Mouse (Mus musculus) intestine, embryonic 14.5 days (tissue): ENCODE results near the gene Tmem265. TPM values are rescaled to one million over a fixed set of nuclear protein-coding genes. Genes with fewer than 3 reads are reported as not detected.

Experiments
- ATAC-seq: fragments of 200-750 bp; cut with Nextera tagmentation; replicated peaks from 2 replicates; pipeline ENCODE4 v1.8.0; 2017; ENCODE audit warnings: low read depth, moderate number of reproducible peaks, moderate TSS enrichment, moderate library complexity; ENCODE audit not compliant: low FRiP score, low TSS enrichment
- DNase-seq: peaks from one replicate; pipeline ENCODE4 v3.0.0-alpha.2; 2018; ENCODE audit warnings: low spot score
- H3K27ac ChIP-seq: fragments of 300-500 bp; sonication (generic); 2 replicates; pipeline ENCODE4 v1.5.1; 2014; ENCODE audit warnings: low read depth, mild to moderate bottlenecking, control low read depth
- H3K27me3 ChIP-seq: fragments of 300-500 bp; sonication (generic); replicated peaks from 2 replicates; pipeline ENCODE4 v1.6.1; 2014; ENCODE audit warnings: low read length, control low read depth; ENCODE audit not compliant: control insufficient read depth, insufficient read depth
- H3K36me3 ChIP-seq: fragments of 300-500 bp; sonication (generic); 2 replicates; pipeline ENCODE4 v1.6.1; 2014; ENCODE audit warnings: low read length, control low read depth; ENCODE audit not compliant: control insufficient read depth, insufficient read depth
- H3K4me1 ChIP-seq: fragments of 300-500 bp; sonication (generic); replicated peaks from 2 replicates; pipeline ENCODE4 v1.6.1; 2014; ENCODE audit warnings: low read length, control low read depth, mixed read lengths; ENCODE audit not compliant: control insufficient read depth, insufficient read depth
- H3K4me2 ChIP-seq: fragments of 300-500 bp; sonication (generic); 2 replicates; pipeline ENCODE4 v1.6.1; 2014; ENCODE audit warnings: low read length
- H3K4me3 ChIP-seq: fragments of 300-500 bp; sonication (generic); 2 replicates; pipeline ENCODE4 v1.5.1; 2014; ENCODE audit warnings: low read depth, low read length, control low read depth, mixed read lengths
- H3K9ac ChIP-seq: fragments of 300-500 bp; sonication (generic); 2 replicates; pipeline ENCODE4 v1.6.1; 2014; ENCODE audit warnings: mild to moderate bottlenecking, low read length
- H3K9me3 ChIP-seq: fragments of 300-500 bp; sonication (generic); 2 replicates; pipeline ENCODE4 v1.6.1; 2016; ENCODE audit warnings: low read length, control low read depth; ENCODE audit not compliant: control insufficient read depth
- WGBS: fragments of 180-500 bp; shearing (Covaris S2); extraction: QIAGEN DNeasy Blood & Tissue Kit; methylation state at CpG from one replicate; pipeline ENCODE4 v1.1.7; 2014; 5-methylcytosine and 5-hydroxymethylcytosine counted together
- polyA plus RNA-seq: library from polyadenylated mRNA; unstranded; fragments of >200 nt; fragmentation: Nextera tagmentation; extraction: Ambion mirVana; gene quantifications from 2 replicates; pipeline ENCODE4 v1.2.1, GENCODE M21; 2014

Gene Tmem265
- polyA plus RNA-seq: 7.5 and 8.1 TPM in 2 replicates

DNA sequence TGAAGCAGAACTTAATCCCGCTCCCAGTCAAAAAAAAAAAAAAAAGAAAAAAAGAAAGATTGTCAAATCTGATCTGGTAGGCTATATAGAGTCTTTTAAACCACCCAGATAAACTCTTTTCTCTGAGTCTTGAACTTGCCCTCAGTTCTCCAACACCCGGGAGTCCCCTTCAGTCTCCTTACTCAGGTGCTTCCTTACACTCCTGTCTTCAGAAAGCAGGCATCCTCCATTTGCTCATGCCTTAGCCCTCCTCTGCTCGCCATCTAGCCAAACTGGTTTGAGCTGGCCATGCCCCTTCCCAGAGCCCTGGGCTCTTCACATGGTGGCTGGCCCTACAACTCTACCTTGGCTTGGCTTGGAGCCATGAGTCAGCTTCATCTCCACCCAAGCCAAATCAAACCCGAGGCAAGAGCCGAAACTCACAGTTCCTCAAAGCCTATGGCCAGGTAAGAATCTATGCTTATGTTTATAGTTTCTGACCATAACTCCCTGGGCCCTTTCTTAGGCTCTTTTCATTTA lies at the start of gene Tmem265:
Gene Tmem265, plus strand, starts transcription at position 51 of the 519 bp plus-strand sequence.
- no peak within 1 kb of the TSS for H3K4me3 ChIP-seq
- 90% methylated on average over 5 of the region's 5 CpGs for WGBS
- no peak within 1 kb of the TSS for H3K4me2 ChIP-seq
- no peaks in the 10 kb centered on the region for H3K9me3 ChIP-seq
- H3K36me3 ChIP-seq: peaks cover 91% of the 10 kb centered on the region
- ATAC-seq (no peak), DNase-seq (no peak)
- no peaks in the 10 kb centered on the region for H3K27me3 ChIP-seq
- H3K27ac ChIP-seq: no peak within 1 kb of the TSS
- H3K9ac ChIP-seq: no peak within 1 kb of the TSS
- no peaks in the 10 kb centered on the region for H3K4me1 ChIP-seq

DNA sequence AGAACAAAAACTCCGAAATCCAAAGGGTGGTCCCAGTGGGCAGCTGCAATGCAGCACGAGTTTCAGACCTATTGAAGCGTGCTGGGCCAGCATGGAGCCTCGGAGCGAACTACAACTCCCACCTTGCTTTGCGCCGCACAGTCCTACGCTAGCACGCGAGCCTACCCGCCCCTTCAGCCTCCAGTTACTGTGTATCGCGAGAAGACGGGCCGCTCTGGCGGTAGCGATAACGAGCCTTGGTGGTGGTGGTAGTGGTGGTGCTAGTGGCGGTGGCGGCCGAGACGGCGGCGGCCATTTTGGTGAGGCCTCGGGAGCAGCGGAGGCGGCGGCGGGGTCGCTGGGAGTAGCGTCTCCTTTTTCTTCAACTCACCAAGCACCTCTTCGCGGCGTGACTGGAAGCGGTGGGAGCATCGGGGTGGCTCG lies 49.4 kb upstream of the Tmem265 start, which contains the start of gene Srcap:
Gene Srcap, plus strand, starts transcription at position 176 of the 423 bp plus-strand sequence.
- peak within 1 kb of the TSS; percentile 96 for H3K9ac ChIP-seq
- H3K4me1 ChIP-seq: peaks cover 8% of the 10 kb centered on the region; the same call in 1 of the 2 replicates
- peak within 1 kb of the TSS; percentile 59 for H3K4me2 ChIP-seq
- no peaks in the 10 kb centered on the region for H3K27me3 ChIP-seq
- H3K9me3 ChIP-seq: no peaks in the 10 kb centered on the region
- peaks cover 21% of the 10 kb centered on the region for H3K36me3 ChIP-seq
- H3K27ac ChIP-seq: peak within 1 kb of the TSS; percentile 99
- under 1% methylated on average over 35 of the region's 37 CpGs for WGBS
- H3K4me3 ChIP-seq: peak within 1 kb of the TSS; percentile 59
- peak; percentile 96 for ATAC-seq
- no peak for DNase-seq

DNA sequence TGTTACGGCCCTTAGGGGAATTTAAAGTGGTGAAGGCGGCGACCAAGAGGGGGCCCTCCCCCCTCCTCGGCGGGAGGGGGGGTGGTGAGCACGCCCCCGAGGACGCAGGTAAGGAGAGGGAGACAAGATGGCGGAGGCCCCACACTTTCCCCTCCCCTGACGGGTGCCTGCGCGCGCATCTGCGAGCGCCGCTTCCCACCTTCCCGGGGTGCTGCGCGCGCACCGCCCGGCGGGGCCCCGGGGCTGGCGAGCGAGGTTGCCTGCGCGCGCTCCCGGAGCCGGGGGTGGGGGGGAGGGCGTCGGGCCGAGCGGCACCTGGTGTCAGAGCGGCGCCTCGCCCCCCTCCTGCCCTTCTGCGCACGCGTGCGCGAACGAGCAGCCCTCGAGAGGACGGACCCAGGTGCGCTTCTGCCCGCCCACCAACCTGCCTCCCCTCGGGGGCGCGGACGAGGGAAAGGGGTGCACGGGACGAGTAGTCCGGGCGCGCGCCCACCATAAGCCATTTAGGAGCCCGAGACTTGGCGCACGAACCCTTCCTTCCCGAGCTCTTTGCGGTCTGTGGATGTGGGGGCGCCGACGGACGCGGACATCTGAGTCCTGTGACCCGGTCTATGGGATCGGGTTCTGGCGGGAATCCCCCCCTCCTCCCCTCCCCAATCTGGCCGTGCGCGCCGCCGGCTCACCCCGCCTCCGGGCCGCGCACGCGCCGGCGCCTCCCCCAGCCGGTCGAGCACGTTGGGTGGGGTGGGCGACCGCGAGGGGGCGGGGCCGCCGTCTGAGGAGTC lies 48.8 kb upstream of the Tmem265 start:
- H3K4me2 ChIP-seq: peak overlapping the region; percentile 58
- peaks cover 8% of the 10 kb centered on the region; the same call in 1 of the 2 replicates for H3K4me1 ChIP-seq
- peak; percentile 96 for DNase-seq
- H3K4me3 ChIP-seq: peak overlapping the region; percentile 59
- peaks cover 27% of the 10 kb centered on the region for H3K36me3 ChIP-seq
- no peaks in the 10 kb centered on the region for H3K9me3 ChIP-seq
- peak; percentile 88 for ATAC-seq
- H3K27ac ChIP-seq: peak overlapping the region; percentile 99
- no peaks in the 10 kb centered on the region for H3K27me3 ChIP-seq
- H3K9ac ChIP-seq: peak overlapping the region; percentile 96
- under 1% methylated on average over 67 of the region's 93 CpGs for WGBS

DNA sequence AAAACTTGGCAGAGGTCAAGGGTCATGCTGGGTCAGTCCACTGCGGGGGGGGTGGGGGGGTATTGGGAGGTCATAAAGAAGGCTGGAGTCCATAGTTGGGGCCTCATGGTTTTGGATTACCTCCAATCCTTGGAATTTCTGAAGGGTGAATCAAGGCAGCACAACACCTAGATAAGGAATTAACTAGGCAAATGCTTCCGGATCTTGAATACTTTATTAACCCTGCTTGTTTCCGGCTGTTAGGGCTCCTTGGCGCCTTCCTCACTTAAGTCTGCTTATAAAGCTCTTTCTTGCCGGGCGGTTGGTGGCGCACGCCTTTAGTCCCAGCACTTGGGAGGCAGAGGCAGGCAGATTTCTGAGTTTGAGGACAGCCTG lies 48.2 kb upstream of the Tmem265 start:
- DNase-seq: no peak
- WGBS: 27% methylated on average over 8 of the region's 8 CpGs
- ATAC-seq: peak; percentile 12; the same call in 1 of the 2 replicates
- no peaks in the 10 kb centered on the region for H3K9me3 ChIP-seq
- peak overlapping the region; percentile 96 for H3K9ac ChIP-seq
- peak overlapping the region; percentile 99 for H3K27ac ChIP-seq
- H3K27me3 ChIP-seq: no peaks in the 10 kb centered on the region
- H3K4me2 ChIP-seq: peak overlapping the region; percentile 58
- H3K4me1 ChIP-seq: peaks cover 8% of the 10 kb centered on the region; the same call in 1 of the 2 replicates
- H3K36me3 ChIP-seq: peaks cover 33% of the 10 kb centered on the region
- peak overlapping the region; percentile 59 for H3K4me3 ChIP-seq

DNA sequence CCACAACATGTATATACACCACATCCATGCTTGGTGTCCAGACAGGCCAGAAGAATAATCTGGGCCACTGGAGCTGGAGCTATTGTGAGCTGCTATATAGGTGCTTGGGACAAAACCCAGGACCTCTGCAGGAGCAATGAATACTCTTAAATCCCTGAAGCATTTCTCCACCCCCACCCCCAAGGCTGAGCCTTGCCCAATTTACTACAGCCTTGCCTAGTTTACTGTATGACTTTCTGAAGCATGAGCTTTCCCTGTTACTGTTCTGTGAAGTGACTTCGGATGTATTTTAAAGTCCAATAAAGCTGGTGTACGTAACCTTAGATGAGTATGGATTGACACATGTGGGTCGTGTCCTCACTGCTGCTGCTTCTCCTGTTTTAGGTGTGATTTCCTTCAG lies 47.4 kb upstream of the Tmem265 start:
- no peak overlapping the region for H3K9ac ChIP-seq
- H3K27ac ChIP-seq: no peak overlapping the region

DNA sequence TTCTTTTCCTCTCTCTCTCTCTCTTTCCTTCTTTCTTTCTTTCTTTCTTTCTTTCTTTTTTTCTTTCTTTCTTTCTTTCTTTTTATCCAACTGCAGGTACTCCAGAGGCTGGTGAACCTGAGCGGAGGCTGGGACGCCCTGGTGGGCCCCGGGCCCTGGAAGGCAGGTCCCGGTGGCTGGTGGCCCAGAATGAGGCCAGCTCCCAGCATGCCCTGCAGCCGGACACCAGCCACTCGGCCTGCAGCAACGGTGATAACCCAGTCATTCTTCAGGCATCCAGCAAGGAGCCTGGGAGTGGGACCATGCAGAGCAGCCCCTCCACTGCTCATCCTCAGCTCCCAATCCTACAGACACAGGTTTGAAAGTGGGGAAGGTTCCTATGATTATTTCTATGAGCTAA lies 45.3 kb upstream of the Tmem265 start:
- Histone ChIP-seq H3K4me3 (no peak overlapping the region), H3K4me2 (no peak overlapping the region), H3K9me3 (no peaks in the 10 kb centered on the region), H3K4me1 (peaks cover 8% of the 10 kb centered on the region; the same call in 1 of the 2 replicates), H3K27ac (no peak overlapping the region), H3K27me3 (no peaks in the 10 kb centered on the region), H3K9ac (no peak overlapping the region), H3K36me3 (peaks cover 59% of the 10 kb centered on the region)
- 85% methylated on average over 7 of the region's 7 CpGs for WGBS
- ATAC-seq (no peak), DNase-seq (no peak)

More for the DNA sequence above, 47.4 kb upstream of the Tmem265 start:
- H3K4me1 ChIP-seq: peaks cover 8% of the 10 kb centered on the region; the same call in 1 of the 2 replicates
- H3K9me3 ChIP-seq: no peaks in the 10 kb centered on the region
- no peaks in the 10 kb centered on the region for H3K27me3 ChIP-seq
- no peak for DNase-seq
- peaks cover 41% of the 10 kb centered on the region for H3K36me3 ChIP-seq
- 79% methylated on average over 3 of the region's 3 CpGs for WGBS
- peak overlapping the region; percentile 58 for H3K4me2 ChIP-seq
- peak overlapping the region; percentile 59 for H3K4me3 ChIP-seq
- ATAC-seq: no peak

DNA sequence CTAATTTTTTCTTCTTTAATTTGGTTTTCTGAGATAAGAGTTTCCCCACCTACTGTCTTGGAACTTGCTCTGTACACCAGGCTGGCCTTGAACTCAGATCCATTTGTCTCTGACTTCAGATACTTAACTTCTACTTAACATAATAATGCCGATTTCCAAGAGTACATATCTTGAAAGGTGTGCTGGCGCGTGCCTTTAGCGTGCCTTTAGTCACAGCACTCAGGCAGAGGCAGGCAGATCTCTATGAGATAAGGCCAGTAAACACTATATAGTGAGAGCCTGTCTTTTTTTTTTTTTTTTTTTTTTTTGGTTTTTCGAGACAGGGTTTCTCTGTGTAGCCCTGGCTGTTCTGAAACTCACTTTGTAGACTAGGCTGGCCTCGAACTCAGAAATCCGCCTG lies 44.8 kb upstream of the Tmem265 start:
- H3K4me2 ChIP-seq: no peak overlapping the region
- peaks cover 64% of the 10 kb centered on the region for H3K36me3 ChIP-seq
- H3K4me3 ChIP-seq: no peak overlapping the region
- WGBS: 97% methylated on average over 6 of the region's 7 CpGs
- H3K27me3 ChIP-seq: no peaks in the 10 kb centered on the region
- peaks cover 6% of the 10 kb centered on the region; the same call in 1 of the 2 replicates for H3K4me1 ChIP-seq
- no peak overlapping the region for H3K9ac ChIP-seq
- ATAC-seq (no peak), DNase-seq (no peak)
- H3K27ac ChIP-seq: no peak overlapping the region
- H3K9me3 ChIP-seq: no peaks in the 10 kb centered on the region

DNA sequence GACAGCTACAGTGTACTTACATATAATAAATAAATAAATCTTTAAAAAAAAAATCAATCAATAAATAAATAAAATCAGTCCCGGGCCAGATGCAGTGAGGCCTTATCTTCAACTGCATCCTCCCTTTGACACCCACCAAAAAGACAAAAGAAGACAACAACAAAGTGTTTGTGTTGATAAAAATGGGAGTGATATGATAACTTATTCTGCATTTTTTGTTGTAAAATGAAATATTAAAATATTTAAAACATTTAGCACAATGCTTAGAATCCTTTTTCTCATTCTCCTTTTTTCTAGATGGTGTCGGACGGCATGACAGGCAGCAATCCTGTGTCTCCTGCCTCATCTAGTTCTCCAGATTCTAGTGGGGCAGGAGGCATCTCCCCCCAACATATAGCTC lies 41.9 kb upstream of the Tmem265 start, which contains the start of gene Gm42715:
Gene Gm42715, plus strand, starts transcription at position 301 of the 400 bp plus-strand sequence.
- no peak for ATAC-seq
- WGBS: 88% methylated on average over 3 of the region's 3 CpGs
- no peak within 1 kb of the TSS for H3K9ac ChIP-seq
- H3K9me3 ChIP-seq: no peaks in the 10 kb centered on the region
- H3K4me2 ChIP-seq: no peak within 1 kb of the TSS
- no peak within 1 kb of the TSS for H3K4me3 ChIP-seq
- H3K36me3 ChIP-seq: peaks cover 93% of the 10 kb centered on the region
- H3K27ac ChIP-seq: no peak within 1 kb of the TSS
- H3K27me3 ChIP-seq: no peaks in the 10 kb centered on the region
- no peak for DNase-seq
- no peaks in the 10 kb centered on the region for H3K4me1 ChIP-seq
